In the genomic region with DNA sequence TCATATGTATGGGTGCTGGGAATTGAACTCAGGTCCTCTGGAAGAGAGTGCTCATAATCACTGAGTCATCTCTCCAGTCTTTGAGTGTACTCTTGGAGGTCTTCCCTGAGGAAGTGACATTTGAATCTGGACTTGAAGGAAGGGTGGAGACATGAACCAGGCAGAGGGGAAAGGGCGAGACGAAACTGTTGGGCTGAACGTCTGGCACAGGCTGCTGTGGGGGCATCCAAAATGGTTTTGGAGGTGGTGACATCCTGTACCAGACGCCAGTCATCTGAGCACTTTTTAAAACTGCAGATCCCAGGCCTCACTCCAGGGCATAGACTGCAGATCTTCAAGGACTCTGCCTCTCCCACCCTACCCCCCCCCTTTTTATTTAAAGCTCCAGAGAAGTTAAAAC, we compare ENCODE assay signal across 29 mouse cellular contexts. TPM values are rescaled to one million over a fixed set of nuclear protein-coding genes. Genes with fewer than 3 reads are reported as not detected.
"Had no signal": no experiment of that assay in that cellular context is flagged by ENCODE, and none has a peak within 500 bp of the region (broad histone marks: within the 10 kb centered on the region; RNA-seq: fewer than 3 reads in every experiment).

No protein-coding gene starts in this region.

- ATAC-seq: forebrain, embryonic 13.5 days; forebrain, embryonic 14.5 days; forebrain, embryonic 15.5 days; forebrain, embryonic 16.5 days; forebrain, postnatal 0 days had no signal

- H3K4me2 ChIP-seq: embryonic facial prominence, embryonic 12.5 days; embryonic facial prominence, embryonic 13.5 days; embryonic facial prominence, embryonic 15.5 days; forebrain, embryonic 12.5 days; forebrain, embryonic 13.5 days; forebrain, embryonic 15.5 days had no signal

- H3K36me3 ChIP-seq: embryonic facial prominence, embryonic 10.5 days; embryonic facial prominence, embryonic 12.5 days; embryonic facial prominence, embryonic 13.5 days; embryonic facial prominence, embryonic 15.5 days; forebrain, embryonic 10.5 days; forebrain, embryonic 12.5 days; forebrain, embryonic 15.5 days had no signal

- DNase-seq: cerebellum, adult 2 months; cerebellum, adult 8-10 months; cerebellum, adult 9-10 months; cerebellum, adult 9-11 months; cerebellum, postnatal 10 days; cerebellum, postnatal 14 days; cerebellum, postnatal 25 days; cerebellum, postnatal 36 days; embryo, embryonic 11 days; forebrain, postnatal 0 days; gastrocnemius, adult 2 months; gastrocnemius, postnatal 10 days; gastrocnemius, postnatal 14 days; gastrocnemius, postnatal 25 days; gastrocnemius, postnatal 36 days; heart, adult 11 months; heart, adult 18-20 months had no signal

- H3K9me3 ChIP-seq: embryonic facial prominence, embryonic 10.5 days; embryonic facial prominence, embryonic 12.5 days; embryonic facial prominence, embryonic 13.5 days; embryonic facial prominence, embryonic 15.5 days; forebrain, embryonic 10.5 days; forebrain, embryonic 12.5 days; forebrain, embryonic 13.5 days; forebrain, embryonic 15.5 days had no signal

- H3K4me1 ChIP-seq: forebrain, embryonic 12.5 days; forebrain, embryonic 13.5 days; forebrain, embryonic 15.5 days had no signal

- H3K27me3 ChIP-seq: embryonic facial prominence, embryonic 12.5 days; embryonic facial prominence, embryonic 13.5 days; embryonic facial prominence, embryonic 15.5 days; forebrain, embryonic 12.5 days; forebrain, embryonic 15.5 days had no signal

- H3K9ac ChIP-seq: embryonic facial prominence, embryonic 12.5 days; embryonic facial prominence, embryonic 13.5 days; embryonic facial prominence, embryonic 15.5 days; forebrain, embryonic 12.5 days; forebrain, embryonic 13.5 days; forebrain, embryonic 15.5 days; forebrain, postnatal 0 days had no signal

- H3K4me3 ChIP-seq: embryonic facial prominence, embryonic 10.5 days; embryonic facial prominence, embryonic 12.5 days; embryonic facial prominence, embryonic 13.5 days; embryonic facial prominence, embryonic 15.5 days; erythroblast, embryonic 14.5 days; forebrain, embryonic 10.5 days; forebrain, embryonic 12.5 days; forebrain, embryonic 13.5 days; forebrain, embryonic 15.5 days; gastrocnemius, adult 2 months had no signal

- H3K27ac ChIP-seq: embryonic facial prominence, embryonic 10.5 days; embryonic facial prominence, embryonic 12.5 days; embryonic facial prominence, embryonic 13.5 days; embryonic facial prominence, embryonic 15.5 days; forebrain, embryonic 10.5 days; forebrain, embryonic 12.5 days; forebrain, embryonic 13.5 days; forebrain, embryonic 15.5 days had no signal

RNA-seq across cellular contexts. Expression of a gene that starts 45.2 kb away (rescaled TPM):
- polyA plus RNA-seq: embryonic facial prominence, embryonic 12.5 days; embryonic facial prominence, embryonic 13.5 days; erythroblast, embryonic 14.5 days; gonadal fat pad, adult 2 months had no signal
